Mouse (Mus musculus): Measurements from ENCODE around the gene Lrmda.

Gene Lrmda

DNA sequence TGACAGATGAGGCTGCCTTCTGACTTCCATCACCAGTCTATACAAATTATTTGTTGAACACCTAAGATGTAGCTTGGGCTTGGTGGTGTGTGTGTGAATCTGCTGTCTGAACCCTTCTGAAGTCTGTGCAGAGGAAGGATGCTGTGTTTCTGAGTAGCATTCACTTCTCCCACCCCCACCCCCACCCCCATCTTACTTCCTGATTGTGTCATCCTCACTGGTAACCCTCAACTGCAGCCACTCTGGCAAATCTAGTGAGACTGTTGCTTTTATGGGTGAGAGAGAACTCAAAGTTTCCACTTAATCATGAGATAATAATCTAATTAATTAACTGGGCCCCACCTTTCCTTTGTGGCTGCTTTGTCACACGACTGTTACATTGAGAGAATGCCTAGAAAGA, 1025.8 kb downstream of the Lrmda start:
- Histone ChIP-seq H3K36me3 (ENCODE audit: insufficient read depth, low read length) (no peaks in the 10 kb centered on the region), H3K4me3 (replicated peaks; ENCODE audit: low read length) (no peak overlapping the region)
- no peak for TF ChIP-seq CTCF (conservative IDR thresholded peaks at IDR 0.05; ENCODE audit: low read length)
- no peak for TF ChIP-seq NANOG (IDR thresholded peaks at IDR 0.05; ENCODE audit: borderline replicate concordance, low read length)

GRCm38 (mm10) chr14:23046330-23046729, 1026.8 kb downstream of the Lrmda start:
- TF ChIP-seq POU5F1 (IDR thresholded peaks at IDR 0.05; ENCODE audit: borderline replicate concordance, low read length) (no peak), CTCF (conservative IDR thresholded peaks at IDR 0.05; ENCODE audit: low read length) (peak; percentile 38)
- no peaks in the 10 kb centered on the region for H3K27me3 ChIP-seq (ENCODE audit: insufficient read depth, low read length)
- H3K4me1 ChIP-seq (replicated peaks; ENCODE audit: low read depth, low read length): no peaks in the 10 kb centered on the region
- H3K4me3 ChIP-seq (replicated peaks; ENCODE audit: low read length): no peak overlapping the region
- H3K9me3 ChIP-seq (ENCODE audit: low read length): no peaks in the 10 kb centered on the region
- H3K36me3 ChIP-seq (ENCODE audit: insufficient read depth, low read length): no peaks in the 10 kb centered on the region

More for the DNA sequence above, 1025.8 kb downstream of the Lrmda start:
- H3K4me1 ChIP-seq (replicated peaks; ENCODE audit: low read depth, low read length): no peaks in the 10 kb centered on the region
- H3K27me3 ChIP-seq (ENCODE audit: insufficient read depth, low read length): no peaks in the 10 kb centered on the region
- H3K9me3 ChIP-seq (ENCODE audit: low read length): no peaks in the 10 kb centered on the region

GRCm38 (mm10) chr14:23051441-23051840, 1031.9 kb downstream of the Lrmda start:
- Histone ChIP-seq H3K9me3 (ENCODE audit: low read length) (no peaks in the 10 kb centered on the region), H3K27me3 (ENCODE audit: insufficient read depth, low read length) (no peaks in the 10 kb centered on the region), H3K36me3 (ENCODE audit: insufficient read depth, low read length) (no peaks in the 10 kb centered on the region), H3K4me3 (replicated peaks; ENCODE audit: low read length) (no peak overlapping the region), H3K4me1 (replicated peaks; ENCODE audit: low read depth, low read length) (no peaks in the 10 kb centered on the region)
- TF ChIP-seq POU5F1 (IDR thresholded peaks at IDR 0.05; ENCODE audit: borderline replicate concordance, low read length): no peak

DNA sequence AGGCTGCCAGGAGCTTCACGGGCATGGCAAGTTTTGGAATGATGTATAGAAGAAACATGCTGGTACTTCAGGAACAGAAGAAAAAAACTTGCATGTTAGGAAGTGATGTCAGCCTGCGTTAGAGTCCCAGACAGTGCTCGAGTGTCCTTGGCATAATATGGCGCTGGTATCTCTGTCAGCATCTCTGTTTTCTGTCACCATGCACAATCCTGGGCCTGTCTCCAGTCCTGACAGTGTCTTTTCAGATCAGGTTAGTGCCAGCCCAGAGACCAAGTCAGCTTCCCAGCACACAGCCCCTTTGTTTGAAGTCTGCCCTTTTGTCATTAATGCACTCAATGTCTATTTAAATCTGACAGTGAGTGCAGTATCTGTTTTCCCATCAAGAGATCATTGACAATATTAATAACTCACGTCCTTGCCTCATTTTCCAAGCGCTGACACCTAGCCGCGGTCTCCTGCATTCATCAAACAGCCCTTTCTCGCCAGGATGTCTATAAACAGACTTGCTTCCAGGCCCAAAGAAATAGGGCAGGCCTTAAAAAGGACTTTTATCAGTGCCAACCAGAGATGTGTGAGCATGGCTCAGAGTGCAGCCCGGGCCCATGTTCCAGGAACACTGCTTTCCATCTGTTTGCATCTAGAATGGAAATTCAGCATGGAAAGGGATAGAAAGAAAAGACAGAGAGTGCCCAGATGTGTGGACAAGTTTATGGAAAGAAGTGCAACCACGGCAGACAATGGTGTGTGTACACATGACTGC, 1033.5 kb downstream of the Lrmda start:
- H3K27me3 ChIP-seq (ENCODE audit: insufficient read depth, low read length): no peaks in the 10 kb centered on the region
- H3K4me1 ChIP-seq (replicated peaks; ENCODE audit: low read depth, low read length): no peaks in the 10 kb centered on the region
- TF ChIP-seq CTCF (conservative IDR thresholded peaks at IDR 0.05; ENCODE audit: low read length) (no peak), POU5F1 (IDR thresholded peaks at IDR 0.05; ENCODE audit: borderline replicate concordance, low read length) (no peak), NANOG (IDR thresholded peaks at IDR 0.05; ENCODE audit: borderline replicate concordance, low read length) (no peak)
- no peak overlapping the region for H3K4me3 ChIP-seq (replicated peaks; ENCODE audit: low read length)
- no peaks in the 10 kb centered on the region for H3K9me3 ChIP-seq (ENCODE audit: low read length)
- H3K36me3 ChIP-seq (ENCODE audit: insufficient read depth, low read length): no peaks in the 10 kb centered on the region

DNA sequence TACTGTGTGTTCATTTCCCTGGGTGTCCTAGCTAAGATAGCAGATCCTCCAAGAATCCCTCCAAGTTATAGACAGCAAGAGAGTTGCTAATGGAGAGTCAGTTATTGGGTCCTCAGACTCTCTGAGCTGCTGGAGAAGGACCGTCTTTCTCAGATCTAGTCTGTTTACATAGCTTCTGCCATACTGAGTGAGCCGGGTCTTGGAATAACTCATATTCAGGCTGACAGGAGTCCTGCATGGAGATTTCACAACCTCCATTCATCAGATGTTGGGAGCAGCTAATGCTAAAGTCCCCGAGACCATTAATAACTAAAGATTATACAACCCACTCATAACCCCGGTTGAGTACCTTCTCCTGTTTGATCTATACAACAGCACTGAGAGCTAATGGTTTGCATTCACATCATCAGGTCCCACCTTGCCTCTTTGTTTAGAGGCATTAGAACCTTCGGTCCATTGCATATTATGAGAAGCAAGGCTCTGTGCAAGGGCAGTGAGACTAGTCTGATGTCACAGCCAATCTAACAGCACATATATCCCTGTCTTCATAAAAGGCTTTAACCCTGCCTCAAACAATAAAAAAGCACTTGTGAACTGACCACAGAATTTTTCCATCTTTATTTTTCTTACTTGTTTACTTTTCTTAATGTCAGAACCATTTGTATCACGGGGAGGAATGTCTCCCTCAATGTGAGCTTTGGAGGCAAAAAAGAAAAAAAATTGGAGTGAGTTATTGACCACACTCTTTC, 1037.9 kb downstream of the Lrmda start:
- Histone ChIP-seq H3K4me3 (replicated peaks; ENCODE audit: low read length) (no peak overlapping the region), H3K36me3 (ENCODE audit: insufficient read depth, low read length) (no peaks in the 10 kb centered on the region), H3K4me1 (replicated peaks; ENCODE audit: low read depth, low read length) (no peaks in the 10 kb centered on the region), H3K9me3 (ENCODE audit: low read length) (no peaks in the 10 kb centered on the region), H3K27me3 (ENCODE audit: insufficient read depth, low read length) (no peaks in the 10 kb centered on the region)
- TF ChIP-seq POU5F1 (IDR thresholded peaks at IDR 0.05; ENCODE audit: borderline replicate concordance, low read length) (no peak), CTCF (conservative IDR thresholded peaks at IDR 0.05; ENCODE audit: low read length) (no peak), NANOG (IDR thresholded peaks at IDR 0.05; ENCODE audit: borderline replicate concordance, low read length) (no peak)

DNA sequence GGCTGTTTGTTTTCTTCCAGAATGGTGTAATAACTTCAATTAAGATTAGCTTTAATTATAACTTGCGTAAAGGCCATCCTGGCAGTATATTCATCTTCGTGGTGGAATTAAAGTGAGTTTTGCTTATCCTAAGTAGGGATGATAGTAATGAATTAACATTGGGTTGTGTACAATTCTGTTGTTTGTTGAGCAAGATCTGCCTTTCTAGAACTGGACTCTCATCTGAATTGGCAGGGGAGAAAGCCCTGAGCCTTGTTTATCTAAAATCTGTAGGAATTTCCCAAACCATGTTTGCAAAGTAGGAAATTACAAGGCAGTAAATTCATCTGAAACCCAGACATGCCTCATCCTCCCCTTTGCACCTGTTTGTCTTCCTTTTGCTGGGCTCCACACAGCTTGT, 1038.5 kb downstream of the Lrmda start:
- no peak for TF ChIP-seq NANOG (IDR thresholded peaks at IDR 0.05; ENCODE audit: borderline replicate concordance, low read length)
- no peak for TF ChIP-seq CTCF (conservative IDR thresholded peaks at IDR 0.05; ENCODE audit: low read length)
- no peak for TF ChIP-seq POU5F1 (IDR thresholded peaks at IDR 0.05; ENCODE audit: borderline replicate concordance, low read length)
- Histone ChIP-seq H3K9me3 (ENCODE audit: low read length) (no peaks in the 10 kb centered on the region), H3K36me3 (ENCODE audit: insufficient read depth, low read length) (no peaks in the 10 kb centered on the region), H3K27me3 (ENCODE audit: insufficient read depth, low read length) (no peaks in the 10 kb centered on the region), H3K4me3 (replicated peaks; ENCODE audit: low read length) (no peak overlapping the region), H3K4me1 (replicated peaks; ENCODE audit: low read depth, low read length) (no peaks in the 10 kb centered on the region)

DNA sequence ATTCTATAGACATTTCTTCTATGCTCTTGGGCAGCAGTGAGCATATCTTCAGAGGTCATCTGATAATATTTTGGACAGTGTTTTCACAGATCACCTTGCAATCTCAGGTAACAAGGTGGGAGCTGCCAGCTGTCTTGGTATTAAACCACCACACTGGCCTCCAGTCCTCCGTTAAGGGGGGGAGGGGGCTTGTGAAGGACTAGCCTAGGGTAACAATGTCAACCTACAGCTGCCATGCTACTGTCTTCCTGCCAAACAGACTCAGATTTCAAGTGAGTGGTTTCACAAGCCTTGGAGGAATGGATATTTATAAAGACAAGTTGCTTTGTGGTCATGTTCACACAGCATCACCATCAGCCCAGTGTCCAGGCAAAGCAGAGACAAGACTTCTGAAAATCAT, 1059.2 kb downstream of the Lrmda start:
- no peak overlapping the region for H3K4me3 ChIP-seq (replicated peaks; ENCODE audit: low read length)
- no peaks in the 10 kb centered on the region for H3K27me3 ChIP-seq (ENCODE audit: insufficient read depth, low read length)

DNA sequence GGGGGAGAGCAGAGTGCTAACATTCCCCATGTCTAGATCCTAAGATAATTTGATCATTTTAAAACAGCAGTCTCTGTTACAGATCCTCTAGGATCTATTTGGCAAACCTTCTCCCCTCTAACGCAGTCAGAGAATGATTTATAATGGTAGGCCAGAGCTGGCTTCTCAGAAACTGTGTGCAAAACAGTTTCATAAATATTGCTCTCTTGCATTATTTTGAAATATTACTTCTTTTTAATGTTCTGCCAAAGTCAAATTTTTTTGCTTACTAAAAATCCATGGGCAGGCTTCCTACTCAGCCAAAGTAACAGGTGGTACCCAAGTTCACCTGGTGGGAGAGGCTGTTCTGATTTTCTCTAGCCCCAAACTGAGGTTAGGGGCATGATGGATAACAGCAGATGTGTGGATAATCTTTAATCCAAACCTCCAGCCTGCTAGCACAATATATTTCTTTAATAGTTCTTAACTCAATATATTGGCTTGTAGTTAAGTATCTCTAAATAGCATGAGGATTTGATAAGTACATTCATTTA, 1064.8 kb downstream of the Lrmda start:
- no peaks in the 10 kb centered on the region for H3K9me3 ChIP-seq (ENCODE audit: low read length)
- H3K4me3 ChIP-seq (replicated peaks; ENCODE audit: low read length): no peak overlapping the region
- no peaks in the 10 kb centered on the region for H3K36me3 ChIP-seq (ENCODE audit: insufficient read depth, low read length)
- no peaks in the 10 kb centered on the region for H3K27me3 ChIP-seq (ENCODE audit: insufficient read depth, low read length)
- H3K4me1 ChIP-seq (replicated peaks; ENCODE audit: low read depth, low read length): no peaks in the 10 kb centered on the region
- no peak for TF ChIP-seq NANOG (IDR thresholded peaks at IDR 0.05; ENCODE audit: borderline replicate concordance, low read length)
- no peak for TF ChIP-seq CTCF (conservative IDR thresholded peaks at IDR 0.05; ENCODE audit: low read length)
- TF ChIP-seq POU5F1 (IDR thresholded peaks at IDR 0.05; ENCODE audit: borderline replicate concordance, low read length): no peak

More for the DNA sequence above, 1059.2 kb downstream of the Lrmda start:
- no peak for TF ChIP-seq NANOG (IDR thresholded peaks at IDR 0.05; ENCODE audit: borderline replicate concordance, low read length)
- TF ChIP-seq CTCF (conservative IDR thresholded peaks at IDR 0.05; ENCODE audit: low read length): no peak
- TF ChIP-seq POU5F1 (IDR thresholded peaks at IDR 0.05; ENCODE audit: borderline replicate concordance, low read length): no peak
- no peaks in the 10 kb centered on the region for H3K36me3 ChIP-seq (ENCODE audit: insufficient read depth, low read length)
- H3K9me3 ChIP-seq (ENCODE audit: low read length): no peaks in the 10 kb centered on the region
- H3K4me1 ChIP-seq (replicated peaks; ENCODE audit: low read depth, low read length): no peaks in the 10 kb centered on the region
